ENCODE assay signal across 15 mouse cellular contexts in the genomic region with DNA sequence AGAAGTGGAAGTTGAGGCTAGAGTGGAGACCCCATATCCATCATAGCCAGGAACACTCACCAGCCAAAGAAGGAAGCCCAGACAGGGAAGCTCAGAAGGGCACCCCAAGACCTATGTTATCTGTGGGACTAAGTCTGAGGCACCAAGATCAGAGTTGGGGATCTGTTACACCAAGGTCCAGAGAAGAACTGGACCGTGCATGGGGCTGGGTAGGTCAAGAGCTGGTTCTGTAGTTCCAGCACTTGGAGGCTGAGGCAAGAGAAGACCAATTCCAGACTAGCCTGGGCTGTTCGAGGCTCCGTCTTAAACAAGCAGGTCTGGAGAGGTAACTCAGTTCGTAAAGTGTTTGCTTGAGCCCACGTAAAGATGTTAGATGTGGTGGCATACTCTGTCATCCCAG. TPM values are rescaled to one million over a fixed set of nuclear protein-coding genes. Genes with fewer than 3 reads are reported as not detected.
DNase-seq lines count a peak whose midpoint lies in the region; ATAC-seq and TF ChIP-seq lines count a peak whose summit lies in the region.
"Had no signal": no experiment of that assay in that cellular context is flagged by ENCODE, and none has a peak within 500 bp of the region (broad histone marks: within the 10 kb centered on the region; RNA-seq: fewer than 3 reads in every experiment).

No protein-coding gene starts in this region.

- no peak overlapping the region for H3K4me3 ChIP-seq in kidney, embryonic 16.5 days (ENCODE audit: low read length)
- H3K4me3 ChIP-seq in bone marrow, adult 2 months (replicated peaks; ENCODE audit: control insufficient read depth, low read depth, low read length): peak overlapping the region; percentile 48
- H3K4me3 ChIP-seq in heart, embryonic 13.5 days: peak overlapping the region; percentile 98
- peak overlapping the region; percentile 99 for H3K4me3 ChIP-seq in liver, embryonic 16.5 days (ENCODE audit: low read depth, low read length)
- H3K4me3 ChIP-seq: embryonic facial prominence, embryonic 15.5 days; midbrain, embryonic 10.5 days; neural tube, embryonic 13.5 days had no signal

- no peaks in the 10 kb centered on the region for H3K27me3 ChIP-seq in kidney, embryonic 16.5 days (ENCODE audit: insufficient read depth, low read length)
- no peaks in the 10 kb centered on the region for H3K27me3 ChIP-seq in heart, embryonic 13.5 days (replicated peaks)
- H3K27me3 ChIP-seq in liver, embryonic 16.5 days (ENCODE audit: control insufficient read depth, insufficient read depth, low read depth, low read length): no peaks in the 10 kb centered on the region
- H3K27me3 ChIP-seq: embryonic facial prominence, embryonic 15.5 days had no signal

- H3K9ac ChIP-seq in kidney, embryonic 16.5 days (replicated peaks; ENCODE audit: low read length): no peak overlapping the region
- H3K9ac ChIP-seq in heart, embryonic 13.5 days: peak overlapping the region; percentile 94
- peak overlapping the region; percentile 99 for H3K9ac ChIP-seq in liver, embryonic 16.5 days (ENCODE audit: low read depth, low read length)
- H3K9ac ChIP-seq: embryonic facial prominence, embryonic 15.5 days; neural tube, embryonic 13.5 days had no signal

- H3K4me1 ChIP-seq in kidney, embryonic 16.5 days (ENCODE audit: insufficient read depth, low read length): peaks cover 58% of the 10 kb centered on the region
- H3K4me1 ChIP-seq in bone marrow, adult 2 months (ENCODE audit: control insufficient read depth, insufficient read depth, low read length): peaks cover 23% of the 10 kb centered on the region
- H3K4me1 ChIP-seq in heart, embryonic 13.5 days: peaks cover 78% of the 10 kb centered on the region
- H3K4me1 ChIP-seq in liver, embryonic 16.5 days (ENCODE audit: control insufficient read depth, low read depth, low read length): peaks cover 71% of the 10 kb centered on the region

- TF ChIP-seq POLR2A in bone marrow, adult 2 months (IDR thresholded peaks at IDR 0.05; ENCODE audit: borderline replicate concordance, control insufficient read depth, low read depth, low read length): no peak

- H3K27ac ChIP-seq in kidney, embryonic 16.5 days (ENCODE audit: low read length): no peak overlapping the region
- peak overlapping the region; percentile 50 for H3K27ac ChIP-seq in bone marrow, adult 2 months (ENCODE audit: control insufficient read depth, insufficient read depth, low read depth, low read length, poor library complexity)
- H3K27ac ChIP-seq in heart, embryonic 13.5 days (replicated peaks): peak overlapping the region; percentile 99
- peak overlapping the region; percentile 98 for H3K27ac ChIP-seq in liver, embryonic 16.5 days (ENCODE audit: low read length)
- H3K27ac ChIP-seq: embryonic facial prominence, embryonic 15.5 days; neural tube, embryonic 13.5 days had no signal

- ATAC-seq in kidney, embryonic 16.5 days (ENCODE audit: low FRiP score, low TSS enrichment): no peak
- no peak for ATAC-seq in heart, embryonic 13.5 days (ENCODE audit: extremely low read depth, insufficient number of reproducible peaks, low FRiP score, low TSS enrichment)
- no peak for ATAC-seq in liver, embryonic 16.5 days (ENCODE audit: low read depth)
- ATAC-seq in megakaryocyte-erythroid progenitor cell, adult 5-6 weeks (replicated peaks; ENCODE audit: low FRiP score, low TSS enrichment, poor library complexity, severe bottlenecking): no peak

- 88% methylated on average over 5 of the region's 5 CpGs for WGBS in kidney, embryonic 16.5 days
- 75% methylated on average over 5 of the region's 5 CpGs for WGBS in bone marrow, adult 2 months
- 79% methylated on average over 5 of the region's 5 CpGs for WGBS in heart, embryonic 13.5 days
- WGBS in liver, embryonic 16.5 days (ENCODE audit: insufficient replicate concordance): 67% methylated on average over 5 of the region's 5 CpGs

- no peak for DNase-seq in kidney, adult 11 months
- DNase-seq in thymus, postnatal 4 days: no peak
- DNase-seq: cerebellum, adult 9-10 months had no signal

- no peaks in the 10 kb centered on the region for H3K36me3 ChIP-seq in kidney, embryonic 16.5 days (ENCODE audit: insufficient read depth, low read length)
- H3K36me3 ChIP-seq in heart, embryonic 13.5 days: peaks cover 2% of the 10 kb centered on the region
- peaks cover 17% of the 10 kb centered on the region for H3K36me3 ChIP-seq in liver, embryonic 16.5 days (ENCODE audit: control insufficient read depth, insufficient read depth)
- H3K36me3 ChIP-seq: embryonic facial prominence, embryonic 15.5 days; neural tube, embryonic 13.5 days had no signal

- 0 out of 2 replicates have a peak overlapping the region, but pooled peaks have one; percentile 98 for H3K4me2 ChIP-seq in kidney, embryonic 16.5 days (replicated peaks; ENCODE audit: low read depth, low read length)
- H3K4me2 ChIP-seq in heart, embryonic 13.5 days: peak overlapping the region; percentile 99
- H3K4me2 ChIP-seq in liver, embryonic 16.5 days (ENCODE audit: low read depth, low read length): peak overlapping the region; percentile 77

- H3K9me3 ChIP-seq in kidney, embryonic 16.5 days (ENCODE audit: low read length): no peaks in the 10 kb centered on the region
- H3K9me3 ChIP-seq in heart, embryonic 13.5 days: no peaks in the 10 kb centered on the region
- H3K9me3 ChIP-seq in liver, embryonic 16.5 days (replicated peaks; ENCODE audit: control insufficient read depth, low read length): no peaks in the 10 kb centered on the region
- H3K9me3 ChIP-seq: embryonic facial prominence, embryonic 15.5 days; midbrain, embryonic 10.5 days; neural tube, embryonic 13.5 days had no signal

- TF ChIP-seq CTCF in bone marrow, adult 2 months (IDR thresholded peaks at IDR 0.05; ENCODE audit: control insufficient read depth, insufficient read depth, low read length): no peak

RNA-seq across cellular contexts. Expression of a gene that starts 2.8 kb away (rescaled TPM):
- 12.2 and 13.3 TPM in 2 replicates for polyA plus RNA-seq in kidney, embryonic 16.5 days (2015; fragmentation: Nextera tagmentation; extraction: Ambion mirVana)
- 37.3 and 53.2 TPM in 2 replicates for polyA plus RNA-seq in bone marrow, adult 2 months (2011; ENCODE audit: insufficient read depth, insufficient read length, low replicate concordance, missing spikeins)
- polyA plus RNA-seq in heart, embryonic 13.5 days (2015; fragmentation: Nextera tagmentation; extraction: Ambion mirVana): 17.6 and 21.7 TPM in 2 replicates
- 43.3 and 44.6 TPM in 2 replicates for polyA plus RNA-seq in liver, embryonic 16.5 days (2015; fragmentation: Nextera tagmentation; extraction: Ambion mirVana)
- total RNA-seq in megakaryocyte-erythroid progenitor cell, adult 5-6 weeks (2014; fragmentation: Nextera tagmentation): 23.8 and 24.3 TPM in 2 replicates
- 40.1 and 49.3 TPM in 2 replicates for total RNA-seq in megakaryocyte-erythroid progenitor cell, adult 5-6 weeks (2017)

RNA-seq across cellular contexts. Expression of a gene that starts 18.7 kb away (rescaled TPM):
- polyA plus RNA-seq in kidney, embryonic 16.5 days (2015; fragmentation: Nextera tagmentation; extraction: Ambion mirVana): 28.3 and 30.4 TPM in 2 replicates
- 63.3 and 108 TPM in 2 replicates for polyA plus RNA-seq in bone marrow, adult 2 months (2011; ENCODE audit: insufficient read depth, insufficient read length, low replicate concordance, missing spikeins)
- 15.6 and 19.1 TPM in 2 replicates for polyA plus RNA-seq in heart, embryonic 13.5 days (2015; fragmentation: Nextera tagmentation; extraction: Ambion mirVana)
- polyA plus RNA-seq in liver, embryonic 16.5 days (2015; fragmentation: Nextera tagmentation; extraction: Ambion mirVana): 10.4 and 11.2 TPM in 2 replicates
- total RNA-seq in megakaryocyte-erythroid progenitor cell, adult 5-6 weeks (2014; fragmentation: Nextera tagmentation): 106 and 117 TPM in 2 replicates
- 33.9 and 34.7 TPM in 2 replicates for total RNA-seq in megakaryocyte-erythroid progenitor cell, adult 5-6 weeks (2017)

RNA-seq across cellular contexts. Expression of a gene that starts 25.6 kb away (rescaled TPM):
- 9.6 and 10.3 TPM in 2 replicates for polyA plus RNA-seq in kidney, embryonic 16.5 days (2015; fragmentation: Nextera tagmentation; extraction: Ambion mirVana)
- not detected in 2 replicates for polyA plus RNA-seq in bone marrow, adult 2 months (2011; ENCODE audit: insufficient read depth, insufficient read length, low replicate concordance, missing spikeins)
- polyA plus RNA-seq in heart, embryonic 13.5 days (2015; fragmentation: Nextera tagmentation; extraction: Ambion mirVana): 0.37 and 0.55 TPM in 2 replicates
- 0.95 and 1.7 TPM in 2 replicates for polyA plus RNA-seq in liver, embryonic 16.5 days (2015; fragmentation: Nextera tagmentation; extraction: Ambion mirVana)
- not detected in 2 replicates for total RNA-seq in megakaryocyte-erythroid progenitor cell, adult 5-6 weeks (2014; fragmentation: Nextera tagmentation)
- total RNA-seq in megakaryocyte-erythroid progenitor cell, adult 5-6 weeks (2017): 2.0 TPM in 1 of 2 replicates, not detected in the other

RNA-seq across cellular contexts. Expression of a gene that starts 32.1 kb away (rescaled TPM):
- polyA plus RNA-seq in kidney, embryonic 16.5 days (2015; fragmentation: Nextera tagmentation; extraction: Ambion mirVana): 0.72 TPM in 1 of 2 replicates, not detected in the other
- polyA plus RNA-seq in bone marrow, adult 2 months (2011; ENCODE audit: insufficient read depth, insufficient read length, low replicate concordance, missing spikeins): not detected in 2 replicates
- 0.31 TPM in 1 of 2 replicates, not detected in the other for polyA plus RNA-seq in heart, embryonic 13.5 days (2015; fragmentation: Nextera tagmentation; extraction: Ambion mirVana)
- 0.14 TPM in 1 of 2 replicates, not detected in the other for polyA plus RNA-seq in liver, embryonic 16.5 days (2015; fragmentation: Nextera tagmentation; extraction: Ambion mirVana)
- not detected in 2 replicates for total RNA-seq in megakaryocyte-erythroid progenitor cell, adult 5-6 weeks (2014; fragmentation: Nextera tagmentation)
- total RNA-seq in megakaryocyte-erythroid progenitor cell, adult 5-6 weeks (2017): not detected in 2 replicates
- total RNA-seq: adrenal gland, adult 18-20 months; gastrocnemius, postnatal 36 days; left cerebral cortex, postnatal 10 days had no signal
- polyA plus RNA-seq: embryonic facial prominence, embryonic 15.5 days; kidney, embryonic 14.5 days; midbrain, embryonic 10.5 days; neural tube, embryonic 13.5 days had no signal

RNA-seq across cellular contexts. Expression of a gene that starts 32.5 kb away (rescaled TPM):
- polyA plus RNA-seq in kidney, embryonic 16.5 days (2015; fragmentation: Nextera tagmentation; extraction: Ambion mirVana): 74.3 and 77.5 TPM in 2 replicates
- 35.8 and 48.1 TPM in 2 replicates for polyA plus RNA-seq in bone marrow, adult 2 months (2011; ENCODE audit: insufficient read depth, insufficient read length, low replicate concordance, missing spikeins)
- polyA plus RNA-seq in heart, embryonic 13.5 days (2015; fragmentation: Nextera tagmentation; extraction: Ambion mirVana): 41.3 and 48.0 TPM in 2 replicates
- polyA plus RNA-seq in liver, embryonic 16.5 days (2015; fragmentation: Nextera tagmentation; extraction: Ambion mirVana): 35.6 and 37.7 TPM in 2 replicates
- 95.3 and 101 TPM in 2 replicates for total RNA-seq in megakaryocyte-erythroid progenitor cell, adult 5-6 weeks (2014; fragmentation: Nextera tagmentation)
- total RNA-seq in megakaryocyte-erythroid progenitor cell, adult 5-6 weeks (2017): 12.7 and 16.0 TPM in 2 replicates
